In genomic region chr1:107706108-107706548, GRCm38 (mm10) we compare ENCODE assay signal across 13 mouse cellular contexts.
A peak's percentile ranks its signal among the peaks of the same experiment; 100 is the strongest.
DNase-seq lines count a peak whose midpoint lies in the region; ATAC-seq and TF ChIP-seq lines count a peak whose summit lies in the region.
"Had no signal": no experiment of that assay in that cellular context is flagged by ENCODE, and none has a peak within 500 bp of the region (broad histone marks: within the 10 kb centered on the region; RNA-seq: fewer than 3 reads in every experiment).

No protein-coding gene starts in this region.

- ATAC-seq in lung, embryonic 14.5 days (ENCODE audit: insufficient read depth), result no peak
- ATAC-seq in forebrain, embryonic 16.5 days, result peak; percentile 72
- ATAC-seq in stomach, embryonic 14.5 days (ENCODE audit: insufficient number of reproducible peaks, insufficient read depth, low FRiP score, low read depth), result peak; percentile 85
- ATAC-seq: liver, postnatal 0 days had no signal

- H3K4me3 ChIP-seq in lung, embryonic 14.5 days (ENCODE audit: low read depth, low read length), result no peak overlapping the region
- H3K4me3 ChIP-seq in lung, adult 2 months (replicated peaks; ENCODE audit: extremely low read depth, low read depth, low read length), result no peak overlapping the region
- no peak overlapping the region for H3K4me3 ChIP-seq in forebrain, embryonic 16.5 days (replicated peaks; ENCODE audit: low read length)
- no peak overlapping the region for H3K4me3 ChIP-seq in stomach, embryonic 14.5 days (ENCODE audit: low read depth, low read length)
- H3K4me3 ChIP-seq: heart, embryonic 13.5 days; neural tube, embryonic 13.5 days had no signal

- no peaks in the 10 kb centered on the region for H3K9me3 ChIP-seq in lung, embryonic 14.5 days (ENCODE audit: low read depth, low read length)
- H3K9me3 ChIP-seq in forebrain, embryonic 16.5 days (ENCODE audit: control insufficient read depth, low read length), result no peaks in the 10 kb centered on the region
- H3K9me3 ChIP-seq in stomach, embryonic 14.5 days (ENCODE audit: control insufficient read depth, low read depth, low read length), result no peaks in the 10 kb centered on the region
- H3K9me3 ChIP-seq: heart, embryonic 13.5 days; neural tube, embryonic 13.5 days had no signal

- H3K36me3 ChIP-seq in lung, embryonic 14.5 days (ENCODE audit: insufficient read depth), result no peaks in the 10 kb centered on the region
- H3K36me3 ChIP-seq in forebrain, embryonic 16.5 days (ENCODE audit: control insufficient read depth, insufficient read depth), result no peaks in the 10 kb centered on the region
- H3K36me3 ChIP-seq in stomach, embryonic 14.5 days (ENCODE audit: control insufficient read depth, insufficient read depth, low read length), result no peaks in the 10 kb centered on the region
- H3K36me3 ChIP-seq: heart, embryonic 13.5 days; neural tube, embryonic 13.5 days had no signal

- no peaks in the 10 kb centered on the region for H3K4me1 ChIP-seq in lung, embryonic 14.5 days (ENCODE audit: insufficient read depth)
- H3K4me1 ChIP-seq in lung, adult 2 months (ENCODE audit: control insufficient read depth, insufficient read depth, low read length), result no peaks in the 10 kb centered on the region
- H3K4me1 ChIP-seq in forebrain, embryonic 16.5 days (replicated peaks; ENCODE audit: control insufficient read depth, insufficient read depth, low read length), result peaks cover 4% of the 10 kb centered on the region; the same call in 1 of the 2 replicates
- H3K4me1 ChIP-seq in stomach, embryonic 14.5 days (ENCODE audit: control insufficient read depth, insufficient read depth, low read length), result no peaks in the 10 kb centered on the region
- H3K4me1 ChIP-seq: heart, embryonic 13.5 days; neural tube, embryonic 13.5 days had no signal

- peak; percentile 64 for DNase-seq in lung, embryonic 14.5 days
- DNase-seq in lung, adult 2 months, result no peak
- peak; percentile 19 for DNase-seq in brain, adult 2 months (ENCODE audit: low read depth, low spot score)
- no peak for DNase-seq in right cerebral cortex, adult 18-20 months
- no peak for DNase-seq in kidney, postnatal 36 days
- DNase-seq: heart, adult 11 months; kidney, postnatal 14 days; liver, postnatal 0 days; right cerebral cortex, postnatal 4 days had no signal

- TF ChIP-seq POLR2A in lung, adult 2 months (IDR thresholded peaks at IDR 0.05; ENCODE audit: borderline replicate concordance, extremely low read depth, low read depth, low read length), result no peak

- no peak overlapping the region for H3K27ac ChIP-seq in lung, embryonic 14.5 days (ENCODE audit: low read depth)
- no peak overlapping the region for H3K27ac ChIP-seq in forebrain, embryonic 16.5 days (ENCODE audit: low read length)
- H3K27ac ChIP-seq in stomach, embryonic 14.5 days (ENCODE audit: low read length), result no peak overlapping the region
- H3K27ac ChIP-seq: heart, embryonic 13.5 days; neural tube, embryonic 13.5 days had no signal

- no peak overlapping the region for H3K9ac ChIP-seq in lung, embryonic 14.5 days
- no peak overlapping the region for H3K9ac ChIP-seq in forebrain, embryonic 16.5 days (replicated peaks; ENCODE audit: low read depth, low read length)
- no peak overlapping the region for H3K9ac ChIP-seq in stomach, embryonic 14.5 days (replicated peaks; ENCODE audit: low read depth, low read length)
- H3K9ac ChIP-seq: heart, embryonic 13.5 days; liver, postnatal 0 days; neural tube, embryonic 13.5 days had no signal

- no peak for TF ChIP-seq CTCF in lung, embryonic 14.5 days (IDR thresholded peaks at IDR 0.05; ENCODE audit: low read depth)
- TF ChIP-seq CTCF in lung, adult 2 months (IDR thresholded peaks at IDR 0.05; ENCODE audit: insufficient read depth, low read length), result no peak

- H3K4me2 ChIP-seq in lung, embryonic 14.5 days, result no peak overlapping the region
- H3K4me2 ChIP-seq in forebrain, embryonic 16.5 days (ENCODE audit: low read length), result no peak overlapping the region
- H3K4me2 ChIP-seq in stomach, embryonic 14.5 days (replicated peaks; ENCODE audit: low read depth, low read length), result no peak overlapping the region
- H3K4me2 ChIP-seq: heart, embryonic 13.5 days; neural tube, embryonic 13.5 days had no signal

- H3K27me3 ChIP-seq in lung, embryonic 14.5 days (ENCODE audit: insufficient read depth, low read length), result no peaks in the 10 kb centered on the region
- no peaks in the 10 kb centered on the region for H3K27me3 ChIP-seq in forebrain, embryonic 16.5 days (replicated peaks; ENCODE audit: control insufficient read depth, insufficient read depth, low read length)
- H3K27me3 ChIP-seq in stomach, embryonic 14.5 days (ENCODE audit: control insufficient read depth, insufficient read depth, low read length), result no peaks in the 10 kb centered on the region
- H3K27me3 ChIP-seq: heart, embryonic 13.5 days; neural tube, embryonic 13.5 days had no signal

Comparison
In these comparisons a context has a peak if more than half of its experiments do, and no peak if none do; other contexts are left out.
1. DNase-seq: peak in lung, embryonic 14.5 days (single experiment) and brain, adult 2 months (single experiment); none in lung, adult 2 months (single experiment), right cerebral cortex, adult 18-20 months (single experiment) and kidney, postnatal 36 days (0 of 2).